Comparison of ENCODE assay signal across 10 mouse cellular contexts in the genomic region with DNA sequence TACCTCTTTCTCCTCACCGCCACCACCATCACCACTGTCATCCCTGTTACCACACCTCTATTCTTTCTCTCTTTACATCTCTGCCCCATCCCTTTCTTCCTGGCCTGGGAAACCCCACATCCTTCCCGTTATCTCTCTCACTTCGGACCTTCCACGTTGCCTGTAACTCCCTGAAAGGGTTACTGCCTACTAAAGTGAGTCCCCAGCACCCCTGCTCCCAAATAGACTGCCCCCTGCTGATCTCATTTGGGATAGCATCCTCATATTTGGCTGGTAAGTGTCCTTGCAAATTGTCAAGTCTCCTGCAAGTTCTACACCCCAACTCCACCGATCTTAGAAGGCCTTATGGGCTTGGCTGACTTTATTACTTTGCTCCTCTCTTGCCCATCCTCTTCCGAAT. TPM values are rescaled to one million over a fixed set of nuclear protein-coding genes. Genes with fewer than 3 reads are reported as not detected.
DNase-seq lines count a peak whose midpoint lies in the region; ATAC-seq and TF ChIP-seq lines count a peak whose summit lies in the region.
"Had no signal": no experiment of that assay in that cellular context is flagged by ENCODE, and none has a peak within 500 bp of the region (broad histone marks: within the 10 kb centered on the region; RNA-seq: fewer than 3 reads in every experiment).

No protein-coding gene starts in this region.

- H3K9ac ChIP-seq in intestine, postnatal 0 days (ENCODE audit: low read depth, low read length): no peak overlapping the region
- H3K9ac ChIP-seq in intestine, embryonic 15.5 days: no peak overlapping the region
- H3K9ac ChIP-seq: limb, embryonic 12.5 days had no signal

- WGBS in intestine, postnatal 0 days: 61% methylated on average over 6 of the region's 6 CpGs
- WGBS in intestine, embryonic 15.5 days: 57% methylated on average over 6 of the region's 6 CpGs
- WGBS in hindbrain, embryonic 10.5 days: 64% methylated on average over 6 of the region's 6 CpGs

- no peak overlapping the region for H3K4me3 ChIP-seq in intestine, postnatal 0 days (ENCODE audit: low read depth, low read length)
- no peak overlapping the region for H3K4me3 ChIP-seq in intestine, embryonic 15.5 days (replicated peaks)
- H3K4me3 ChIP-seq in hindbrain, embryonic 10.5 days: no peak overlapping the region
- H3K4me3 ChIP-seq: erythroblast, embryonic 14.5 days; limb, embryonic 12.5 days had no signal

- H3K27me3 ChIP-seq in intestine, postnatal 0 days (replicated peaks; ENCODE audit: control insufficient read depth, insufficient read depth, low read length): no peaks in the 10 kb centered on the region
- H3K27me3 ChIP-seq in intestine, embryonic 15.5 days (replicated peaks): no peaks in the 10 kb centered on the region
- H3K27me3 ChIP-seq in hindbrain, embryonic 10.5 days (ENCODE audit: insufficient read depth, poor library complexity, severe bottlenecking): no peaks in the 10 kb centered on the region
- H3K27me3 ChIP-seq: limb, embryonic 12.5 days had no signal

- peak; percentile 72 for TF ChIP-seq CTCF in intestine, postnatal 0 days (IDR thresholded peaks at IDR 0.05; ENCODE audit: low read depth)

- H3K36me3 ChIP-seq in intestine, postnatal 0 days (ENCODE audit: control insufficient read depth, insufficient read depth): peaks cover 14% of the 10 kb centered on the region; the same call in 1 of the 2 replicates
- H3K36me3 ChIP-seq in intestine, embryonic 15.5 days: peaks cover 13% of the 10 kb centered on the region; the same call in 1 of the 2 replicates
- H3K36me3 ChIP-seq in hindbrain, embryonic 10.5 days: peaks cover 83% of the 10 kb centered on the region

- H3K4me1 ChIP-seq in intestine, postnatal 0 days (replicated peaks; ENCODE audit: control insufficient read depth, insufficient read depth, low read length): no peaks in the 10 kb centered on the region
- H3K4me1 ChIP-seq in intestine, embryonic 15.5 days (replicated peaks): no peaks in the 10 kb centered on the region
- no peaks in the 10 kb centered on the region for H3K4me1 ChIP-seq in hindbrain, embryonic 10.5 days (replicated peaks)
- H3K4me1 ChIP-seq: limb, embryonic 12.5 days had no signal

- H3K9me3 ChIP-seq in intestine, postnatal 0 days (ENCODE audit: control insufficient read depth): no peaks in the 10 kb centered on the region
- H3K9me3 ChIP-seq in intestine, embryonic 15.5 days: no peaks in the 10 kb centered on the region
- peaks cover 11% of the 10 kb centered on the region for H3K9me3 ChIP-seq in hindbrain, embryonic 10.5 days

- H3K27ac ChIP-seq in intestine, postnatal 0 days (ENCODE audit: low read depth, low read length): no peak overlapping the region
- H3K27ac ChIP-seq in intestine, embryonic 15.5 days: no peak overlapping the region
- no peak overlapping the region for H3K27ac ChIP-seq in hindbrain, embryonic 10.5 days
- H3K27ac ChIP-seq: limb, embryonic 12.5 days had no signal

- no peak overlapping the region for H3K4me2 ChIP-seq in intestine, postnatal 0 days (replicated peaks; ENCODE audit: low read depth)
- H3K4me2 ChIP-seq in intestine, embryonic 15.5 days (replicated peaks): no peak overlapping the region
- H3K4me2 ChIP-seq: limb, embryonic 12.5 days had no signal

- peak; percentile 30 for DNase-seq in 3T3-L1 (ENCODE audit: low read depth, low spot score)
- peak; percentile 66 to 71 for DNase-seq in B cell, adult 2 months
- DNase-seq in cerebellum, adult 8-10 months: peak; percentile 44
- DNase-seq in natural killer cell, adult 2 months (ENCODE audit: low spot score in 2 of 2): peak; percentile 43 to 59
- DNase-seq in left cerebral cortex, adult 11 months (ENCODE audit: low spot score): no peak
- no peak for DNase-seq in hindbrain, embryonic 10.5 days (ENCODE audit: low spot score)

- ATAC-seq in intestine, postnatal 0 days: no peak
- no peak for ATAC-seq in intestine, embryonic 15.5 days

RNA-seq across cellular contexts. Expression of gene Gpr4, which starts 15.7 kb away (rescaled TPM):
- polyA plus RNA-seq in intestine, postnatal 0 days (2015; fragmentation: Nextera tagmentation; extraction: Ambion mirVana): 1.3 and 1.6 TPM in 2 replicates
- 1.4 and 1.5 TPM in 2 replicates for polyA plus RNA-seq in intestine, embryonic 15.5 days (2015; fragmentation: Nextera tagmentation; extraction: Ambion mirVana)
- polyA plus RNA-seq in hindbrain, embryonic 10.5 days (2016; fragmentation: Nextera tagmentation; extraction: Ambion mirVana): 1.8 and 2.9 TPM in 2 replicates
- polyA plus RNA-seq: erythroblast, embryonic 14.5 days had no signal

RNA-seq across cellular contexts. Expression of gene Eml2, which starts 20.5 kb away (rescaled TPM):
- 5.0 and 5.1 TPM in 2 replicates for polyA plus RNA-seq in intestine, postnatal 0 days (2015; fragmentation: Nextera tagmentation; extraction: Ambion mirVana)
- 6.5 and 7.3 TPM in 2 replicates for polyA plus RNA-seq in intestine, embryonic 15.5 days (2015; fragmentation: Nextera tagmentation; extraction: Ambion mirVana)
- 2.8 and 4.9 TPM in 2 replicates for polyA plus RNA-seq in hindbrain, embryonic 10.5 days (2016; fragmentation: Nextera tagmentation; extraction: Ambion mirVana)

RNA-seq across cellular contexts. Expression of gene Gipr, which starts 30.7 kb away (rescaled TPM):
- 0.48 and 0.67 TPM in 2 replicates for polyA plus RNA-seq in intestine, postnatal 0 days (2015; fragmentation: Nextera tagmentation; extraction: Ambion mirVana)
- 2.5 and 2.8 TPM in 2 replicates for polyA plus RNA-seq in intestine, embryonic 15.5 days (2015; fragmentation: Nextera tagmentation; extraction: Ambion mirVana)
- polyA plus RNA-seq in hindbrain, embryonic 10.5 days (2016; fragmentation: Nextera tagmentation; extraction: Ambion mirVana): 0.95 and 1.3 TPM in 2 replicates
- polyA plus RNA-seq: erythroblast, embryonic 14.5 days had no signal

RNA-seq across cellular contexts. Expression of gene Opa3, which starts 31.5 kb away (rescaled TPM):
- polyA plus RNA-seq in intestine, postnatal 0 days (2015; fragmentation: Nextera tagmentation; extraction: Ambion mirVana): 26.5 and 27.5 TPM in 2 replicates
- 36.8 and 39.4 TPM in 2 replicates for polyA plus RNA-seq in intestine, embryonic 15.5 days (2015; fragmentation: Nextera tagmentation; extraction: Ambion mirVana)
- polyA plus RNA-seq in hindbrain, embryonic 10.5 days (2016; fragmentation: Nextera tagmentation; extraction: Ambion mirVana): 47.8 and 51.1 TPM in 2 replicates

RNA-seq across cellular contexts. Expression of gene Snrpd2, which starts 47.2 kb away (rescaled TPM):
- 66.3 and 69.6 TPM in 2 replicates for polyA plus RNA-seq in intestine, postnatal 0 days (2015; fragmentation: Nextera tagmentation; extraction: Ambion mirVana)
- 138 TPM in 2 replicates for polyA plus RNA-seq in intestine, embryonic 15.5 days (2015; fragmentation: Nextera tagmentation; extraction: Ambion mirVana)
- 184 TPM in 2 replicates for polyA plus RNA-seq in hindbrain, embryonic 10.5 days (2016; fragmentation: Nextera tagmentation; extraction: Ambion mirVana)

Comparison
In these comparisons a context has a peak if more than half of its experiments do, and no peak if none do; other contexts are left out.
1. DNase-seq: peak in 3T3-L1 (single experiment), B cell, adult 2 months (2 of 2), cerebellum, adult 8-10 months (single experiment) and natural killer cell, adult 2 months (2 of 2); none in left cerebral cortex, adult 11 months (single experiment) and hindbrain, embryonic 10.5 days (single experiment).